Mouse (Mus musculus): ENCODE measurements around the gene Ccdc120.
"Not testable (repeated sequence)": the region's sequence is repeated elsewhere in the genome, so short reads cannot be mapped to it uniquely, and the experiment has no call there.

Gene Ccdc120

DNA sequence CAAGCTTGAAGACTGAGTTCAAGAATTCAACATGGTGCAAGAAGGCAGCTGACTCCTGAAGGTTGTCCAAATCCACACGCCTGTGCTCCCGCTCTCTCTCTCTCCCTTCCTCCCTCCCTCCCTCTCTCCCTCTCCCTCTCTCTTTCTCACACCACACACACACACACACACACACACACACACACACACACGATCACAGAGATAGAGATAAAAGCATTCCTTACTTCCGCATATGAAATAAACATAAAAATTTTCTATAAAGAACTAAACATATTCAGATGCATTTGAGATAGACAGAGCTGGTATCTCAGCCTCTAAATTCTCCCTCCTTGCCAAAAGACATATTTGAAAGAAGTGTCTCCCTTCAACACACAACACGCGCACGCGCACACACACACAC lies 5.3 kb downstream of the Ccdc120 start:
- DNase-seq: no peak

DNA sequence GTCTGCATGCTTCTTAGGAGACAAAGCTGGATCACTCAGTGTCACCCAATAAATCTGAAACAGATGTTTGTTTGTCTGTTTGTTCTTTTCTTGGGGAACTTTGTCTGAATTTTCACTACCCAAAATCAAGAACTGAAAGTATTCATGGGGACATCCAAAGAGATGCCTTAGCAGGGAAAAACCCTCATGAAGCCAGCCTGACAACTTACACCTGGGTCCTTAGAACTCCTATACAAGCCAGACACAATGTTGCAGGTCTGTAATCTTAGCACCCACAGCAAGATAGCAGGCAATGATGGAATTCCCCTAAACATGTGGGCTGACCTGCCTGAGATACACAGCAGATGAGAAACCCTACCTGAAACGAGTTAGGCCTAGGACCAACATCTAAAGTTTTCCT lies 5.8 kb downstream of the Ccdc120 start:
- no peak for DNase-seq

DNA sequence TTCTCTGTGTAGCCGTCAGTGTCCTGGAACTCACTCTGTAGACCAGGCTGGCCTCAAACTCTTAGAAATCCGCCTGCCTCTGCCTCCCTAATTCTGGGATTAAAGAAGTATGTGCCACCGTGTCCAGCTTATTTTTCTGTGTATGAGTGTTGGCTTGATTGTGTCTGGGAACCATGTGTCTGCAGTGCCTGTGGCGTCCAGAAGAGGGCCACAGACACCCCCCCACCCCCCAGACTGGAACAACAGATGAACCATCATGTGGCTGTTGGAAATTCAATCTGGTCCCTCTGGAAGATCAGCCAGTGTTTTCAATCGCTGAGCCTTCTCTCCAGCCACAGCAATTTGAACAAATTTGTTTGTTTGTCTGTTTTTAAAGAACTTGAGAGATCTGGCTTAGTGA lies 7.2 kb downstream of the Ccdc120 start:
- DNase-seq: no peak

DNA sequence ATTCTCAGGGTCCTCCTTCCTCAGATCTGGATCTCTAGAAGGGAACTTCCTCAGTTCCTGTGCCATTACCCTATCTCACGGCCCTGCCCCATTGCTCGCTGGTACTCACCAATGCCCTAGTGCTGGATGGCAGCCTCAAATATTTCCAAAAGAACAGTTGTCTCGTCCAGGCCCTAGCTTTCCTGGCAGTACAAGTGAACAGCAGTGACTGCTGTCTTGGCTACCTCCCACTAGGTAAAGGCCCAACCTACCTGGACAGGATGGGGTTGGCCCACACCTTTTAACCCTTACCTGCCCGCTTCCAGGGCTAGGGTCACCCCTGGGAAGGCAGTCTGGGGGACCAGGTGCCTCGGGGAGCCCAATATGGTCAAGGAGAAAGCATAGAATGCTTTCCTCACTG lies 9.6 kb downstream of the Ccdc120 start:
- no peak for DNase-seq

DNA sequence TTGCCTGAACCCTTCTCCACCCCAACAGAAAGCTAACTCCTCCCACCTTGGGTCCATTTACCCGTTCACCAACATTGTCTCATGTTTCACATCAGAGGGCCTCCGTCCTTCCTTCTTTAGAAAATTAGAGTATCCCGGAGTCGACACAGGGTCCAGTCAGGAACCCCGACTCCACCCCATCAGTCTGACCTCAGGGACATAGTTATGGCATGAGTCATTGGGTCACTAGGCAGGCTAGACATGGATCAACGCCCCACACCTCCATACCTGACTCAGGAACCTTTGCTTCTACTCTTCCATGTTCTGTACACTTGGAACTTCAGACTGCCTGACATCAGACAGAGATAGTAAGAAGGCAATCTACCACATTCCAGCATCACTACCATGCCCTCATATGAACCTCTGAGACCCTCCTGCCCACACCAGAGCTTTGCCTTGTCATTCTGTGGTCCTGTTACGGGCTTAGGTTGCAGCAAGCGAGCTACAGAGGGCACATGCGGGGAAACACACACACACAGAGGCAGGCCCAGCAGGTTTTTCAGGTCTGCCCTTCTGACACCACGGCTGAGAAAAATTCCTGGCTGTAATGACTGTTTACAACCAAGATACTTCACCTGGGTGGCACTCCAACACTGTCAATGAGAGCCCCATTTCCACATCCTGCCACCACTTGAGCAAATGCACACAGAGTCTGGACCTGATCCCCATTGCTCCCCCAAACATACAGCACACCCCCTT lies 10.5 kb downstream of the Ccdc120 start:
- no peak for DNase-seq

DNA sequence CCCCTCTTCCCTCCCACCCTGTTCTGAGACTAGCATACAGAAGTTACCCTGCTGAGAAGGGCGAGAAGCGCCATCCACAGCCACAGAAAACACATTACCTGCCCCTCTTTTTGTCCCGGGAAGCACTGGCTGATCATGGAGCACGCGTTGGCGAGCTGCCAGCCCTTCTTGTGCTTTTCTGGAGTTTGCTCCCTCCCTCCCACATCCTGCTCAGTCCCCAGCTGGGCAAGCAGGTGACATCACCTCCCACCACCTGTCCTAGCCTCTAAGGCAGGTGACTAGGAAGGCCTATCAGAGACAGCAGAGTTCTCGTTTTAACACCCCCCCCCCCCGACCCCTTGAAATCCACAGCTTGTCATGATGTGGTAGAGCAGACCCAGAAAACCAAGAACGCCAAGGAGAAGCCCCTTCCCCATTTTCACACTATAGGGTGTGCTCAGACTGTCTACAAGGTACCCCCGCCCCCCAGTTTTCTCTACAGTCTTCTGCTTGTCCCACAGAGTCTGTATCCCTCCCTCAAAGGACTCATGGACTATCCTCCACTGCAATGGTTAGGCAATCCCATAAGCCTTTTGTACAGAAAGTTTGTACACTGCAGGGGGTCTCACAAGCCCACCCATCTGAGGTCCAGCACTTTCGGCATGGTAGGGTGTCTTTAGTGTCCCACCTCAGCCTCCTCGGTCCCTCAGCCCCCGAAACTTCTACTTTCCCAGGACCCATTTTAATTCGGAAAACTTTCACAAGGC lies 11.2 kb downstream of the Ccdc120 start:
- DNase-seq: no peak

DNA sequence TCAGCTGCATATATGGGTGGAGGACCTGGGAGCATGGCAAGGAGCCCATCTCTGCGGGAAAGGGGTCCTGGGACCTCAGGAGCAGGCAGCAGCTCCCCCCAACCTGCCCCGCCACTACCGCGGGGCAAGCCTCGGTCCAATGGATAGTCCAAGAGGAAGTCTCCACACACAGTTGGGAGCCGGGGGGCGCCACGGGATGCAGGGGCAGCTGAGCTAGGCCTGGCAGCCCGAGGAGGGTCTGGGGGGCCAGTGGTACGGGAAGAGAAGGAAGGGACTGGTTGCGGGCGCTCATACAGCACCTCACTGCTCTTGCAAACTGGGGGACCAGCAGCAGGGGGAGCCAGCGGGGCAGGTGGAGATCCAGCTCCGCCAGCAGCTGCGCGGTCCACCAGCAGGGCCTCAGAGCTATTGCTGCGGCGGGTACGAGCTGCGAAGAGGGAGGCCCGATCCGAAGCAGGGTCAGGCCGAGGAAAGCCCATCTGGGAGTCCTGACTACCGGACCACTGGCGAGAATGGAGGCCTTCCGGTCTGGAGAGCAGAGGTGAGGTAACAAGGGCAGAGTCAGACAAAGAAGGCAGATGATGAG lies 17.0 kb downstream of the Ccdc120 start:
- DNase-seq: peak; percentile 79 to 82

DNA sequence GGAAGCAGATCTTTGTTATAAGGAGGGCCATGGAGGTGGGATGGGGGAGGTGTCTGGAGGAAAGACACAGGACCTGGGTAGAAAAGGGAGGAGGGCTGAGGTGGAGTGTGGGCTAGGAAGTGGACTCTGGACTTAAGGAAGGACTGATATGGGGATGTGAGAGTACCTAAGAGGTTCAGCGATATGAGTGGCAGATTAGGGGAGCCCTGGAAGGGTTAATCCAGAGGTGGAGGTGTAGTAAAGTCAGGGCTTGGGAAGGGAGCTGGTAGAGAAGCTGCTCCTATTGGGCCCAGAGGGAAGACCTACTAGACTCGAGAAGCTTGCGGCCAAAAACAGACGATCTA lies 21.8 kb downstream of the Ccdc120 start:
- DNase-seq: no peak

DNA sequence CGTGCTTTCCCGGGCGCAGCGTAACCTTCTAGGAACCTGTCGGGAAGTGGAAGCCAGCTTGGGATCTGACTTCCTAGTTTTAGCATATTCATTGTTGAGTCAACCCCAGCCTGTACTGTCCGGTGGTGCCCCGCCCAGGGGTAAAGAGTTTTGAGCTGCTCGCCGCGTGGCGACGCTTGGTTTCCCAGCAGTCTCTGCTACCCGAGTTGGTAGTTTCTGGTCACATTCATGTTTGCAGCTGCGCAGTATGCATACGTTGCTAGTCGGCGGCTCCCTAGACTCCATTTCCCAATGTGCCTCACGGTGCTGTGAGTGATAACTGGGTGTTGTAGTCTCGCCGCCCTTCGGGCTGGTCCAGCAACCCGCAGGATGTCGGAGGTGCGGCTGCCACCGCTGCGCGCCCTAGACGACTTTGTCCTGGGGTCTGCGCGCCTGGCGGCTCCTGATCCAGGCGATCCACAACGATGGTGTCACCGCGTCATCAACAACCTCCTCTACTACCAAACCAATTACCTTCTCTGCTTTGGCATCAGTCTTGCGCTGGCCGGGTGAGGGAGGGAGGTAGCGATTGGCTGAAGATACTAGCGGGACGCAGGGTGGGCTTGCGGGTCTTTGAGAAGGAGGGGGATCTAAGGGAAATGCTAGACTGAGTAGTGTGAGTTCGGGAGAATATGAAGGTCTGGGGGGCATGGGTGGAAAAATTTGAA lies 22.3 kb downstream of the Ccdc120 start, which contains the start of gene Praf2:
Praf2 (plus strand) TSS at position 225 of the 707 bp plus-strand sequence.
- peak; percentile 61 to 75 for DNase-seq

DNA sequence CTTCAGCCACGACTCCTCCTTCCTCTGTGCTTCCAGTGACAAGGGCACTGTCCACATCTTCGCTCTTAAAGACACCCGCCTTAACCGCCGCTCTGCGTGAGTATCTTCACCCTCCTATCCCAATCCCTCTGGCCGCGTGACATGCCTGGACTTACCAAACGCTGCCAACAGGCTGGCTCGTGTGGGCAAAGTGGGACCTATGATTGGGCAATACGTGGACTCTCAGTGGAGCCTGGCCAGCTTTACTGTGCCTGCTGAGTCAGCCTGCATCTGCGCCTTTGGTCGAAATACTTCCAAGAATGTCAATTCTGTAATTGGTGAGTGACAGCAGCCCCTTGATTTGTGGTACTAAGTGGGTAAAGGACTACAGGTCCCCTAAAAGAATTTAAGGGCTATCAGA lies 23.5 kb downstream of the Ccdc120 start:
- no peak for DNase-seq

DNA sequence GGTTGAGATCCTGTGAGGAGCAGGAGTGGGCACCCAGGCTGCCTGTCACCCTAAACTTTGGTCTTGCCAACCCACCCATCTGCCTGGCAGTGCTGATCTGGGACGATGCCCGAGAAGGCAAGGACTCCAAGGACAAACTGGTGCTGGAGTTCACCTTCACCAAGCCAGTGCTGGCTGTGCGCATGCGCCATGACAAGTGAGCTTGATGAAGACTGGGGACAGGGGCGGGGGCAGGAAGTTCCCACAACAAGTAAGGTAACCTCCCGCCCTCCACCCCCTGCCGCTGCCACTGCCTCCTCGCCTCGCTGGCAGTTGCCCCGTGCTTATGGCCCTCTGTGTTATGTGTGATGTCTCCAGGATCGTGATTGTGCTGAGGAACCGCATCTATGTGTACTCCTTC lies 24.9 kb downstream of the Ccdc120 start:
- no peak for DNase-seq

DNA sequence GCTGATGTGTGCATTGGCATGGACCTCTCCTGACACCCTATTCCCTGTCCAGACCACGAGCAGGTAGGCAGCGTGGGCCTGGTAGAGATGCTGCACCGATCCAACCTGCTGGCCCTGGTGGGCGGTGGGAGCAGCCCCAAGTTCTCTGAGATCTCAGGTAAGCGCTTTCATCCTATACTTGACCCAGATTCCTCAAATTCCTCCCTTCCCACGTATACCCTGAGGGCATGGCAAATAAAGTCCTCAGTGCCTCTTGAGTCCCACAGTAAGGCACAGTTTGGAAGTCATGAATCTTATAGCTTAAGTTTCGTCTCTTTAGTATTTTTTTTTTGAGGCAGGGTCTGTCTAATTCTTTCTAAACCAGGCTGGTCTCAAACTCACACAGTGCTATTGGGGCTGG lies 26.6 kb downstream of the Ccdc120 start:
- no peak for DNase-seq

DNA sequence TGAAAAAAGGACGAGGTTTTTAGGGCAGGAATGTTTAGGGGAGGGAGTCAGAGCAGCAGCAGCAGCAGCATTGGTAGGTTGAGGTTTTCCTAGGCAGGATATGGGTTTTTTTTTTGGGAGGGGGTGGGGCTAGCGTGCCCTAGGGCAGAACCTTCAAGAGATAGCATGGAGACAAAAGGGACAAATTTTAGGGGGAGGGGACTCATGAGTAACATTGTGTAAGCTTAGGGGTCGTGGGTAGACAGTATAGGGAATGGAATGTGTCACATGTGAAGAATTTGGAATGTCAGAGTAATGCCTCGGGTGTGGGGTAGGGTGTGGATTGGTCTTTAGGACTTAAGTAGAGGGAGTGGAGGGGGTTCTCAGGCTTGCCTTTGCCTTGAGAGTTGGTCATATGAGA lies 28.0 kb downstream of the Ccdc120 start:
- DNase-seq: no peak

DNA sequence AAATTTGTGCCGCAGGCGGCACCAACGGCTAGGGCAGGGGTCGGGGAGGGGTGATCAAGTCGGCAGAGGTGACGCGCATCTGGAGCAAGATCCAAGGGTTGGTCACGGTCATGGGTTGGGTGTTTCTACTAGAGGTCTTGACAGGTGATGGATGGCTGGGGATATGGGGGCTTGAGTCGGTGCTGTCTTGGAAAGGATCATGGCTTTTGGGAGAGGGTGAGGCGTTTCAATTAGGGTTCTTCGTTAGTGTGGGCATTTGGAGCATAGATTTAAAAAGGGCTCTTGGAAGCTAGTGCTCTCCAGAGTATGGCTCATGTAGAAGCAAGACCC lies 28.5 kb downstream of the Ccdc120 start:
- DNase-seq: no peak

DNA sequence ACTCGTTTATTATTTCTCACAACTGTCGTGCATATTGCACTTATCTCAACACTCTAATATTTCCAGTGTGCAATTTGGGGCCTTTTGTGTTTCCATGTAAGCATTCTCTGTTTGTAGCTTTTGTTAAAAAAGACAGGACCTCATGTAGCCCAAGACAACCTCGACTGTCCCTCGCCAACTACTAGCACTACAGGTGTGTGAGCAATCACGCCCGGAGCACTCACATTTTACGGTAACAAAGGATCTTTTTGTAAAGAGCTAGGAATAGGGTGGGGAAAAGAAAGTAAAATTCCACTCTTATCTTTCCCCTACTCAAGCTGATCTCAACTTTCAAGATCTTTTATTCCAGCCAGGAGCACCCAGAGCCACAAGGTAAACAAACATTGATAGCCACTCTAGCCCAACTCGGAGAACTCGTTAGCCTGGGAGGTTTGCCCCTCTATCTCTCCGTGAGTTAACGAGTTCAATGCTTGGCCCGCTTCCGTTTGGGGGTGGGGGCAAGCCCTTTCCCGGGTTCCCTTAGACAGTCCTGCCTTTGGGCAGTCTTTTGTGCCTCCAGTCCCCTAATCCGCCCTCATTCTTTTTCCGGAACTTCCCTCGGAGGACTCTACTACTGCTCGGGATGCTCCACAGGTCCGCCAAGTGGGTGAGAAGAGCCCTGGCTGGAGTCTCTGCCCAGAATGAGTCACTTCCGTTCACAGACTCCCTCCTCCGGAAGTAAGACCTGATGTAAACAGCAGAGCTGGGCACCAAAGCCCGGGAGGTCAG lies 29.0 kb downstream of the Ccdc120 start, which contains the start of gene Gm45208:
Gm45208 (plus strand) TSS at position 732 of the 768 bp plus-strand sequence.
- peak; percentile 59 to 70 for DNase-seq

DNA sequence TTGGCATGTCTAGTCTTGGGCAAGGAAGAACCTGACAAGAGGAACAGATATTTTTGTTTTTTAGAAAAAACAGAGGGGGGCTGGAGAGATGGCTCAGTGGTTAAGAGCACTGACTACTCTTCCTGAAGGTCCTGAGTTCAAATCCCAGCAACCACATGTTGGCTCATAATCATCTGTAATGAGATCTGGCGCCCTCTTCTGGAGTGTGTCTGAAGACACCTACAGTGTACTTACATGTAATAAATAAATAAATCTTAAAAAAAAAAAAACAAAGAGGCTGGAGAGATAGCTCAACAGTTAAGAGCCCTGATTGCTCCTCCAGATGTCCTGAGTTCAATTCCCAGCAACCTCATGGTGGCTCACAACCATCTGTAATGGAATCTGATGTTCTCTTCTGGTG lies 34.6 kb downstream of the Ccdc120 start:
- not testable (repeated sequence) for DNase-seq

DNA sequence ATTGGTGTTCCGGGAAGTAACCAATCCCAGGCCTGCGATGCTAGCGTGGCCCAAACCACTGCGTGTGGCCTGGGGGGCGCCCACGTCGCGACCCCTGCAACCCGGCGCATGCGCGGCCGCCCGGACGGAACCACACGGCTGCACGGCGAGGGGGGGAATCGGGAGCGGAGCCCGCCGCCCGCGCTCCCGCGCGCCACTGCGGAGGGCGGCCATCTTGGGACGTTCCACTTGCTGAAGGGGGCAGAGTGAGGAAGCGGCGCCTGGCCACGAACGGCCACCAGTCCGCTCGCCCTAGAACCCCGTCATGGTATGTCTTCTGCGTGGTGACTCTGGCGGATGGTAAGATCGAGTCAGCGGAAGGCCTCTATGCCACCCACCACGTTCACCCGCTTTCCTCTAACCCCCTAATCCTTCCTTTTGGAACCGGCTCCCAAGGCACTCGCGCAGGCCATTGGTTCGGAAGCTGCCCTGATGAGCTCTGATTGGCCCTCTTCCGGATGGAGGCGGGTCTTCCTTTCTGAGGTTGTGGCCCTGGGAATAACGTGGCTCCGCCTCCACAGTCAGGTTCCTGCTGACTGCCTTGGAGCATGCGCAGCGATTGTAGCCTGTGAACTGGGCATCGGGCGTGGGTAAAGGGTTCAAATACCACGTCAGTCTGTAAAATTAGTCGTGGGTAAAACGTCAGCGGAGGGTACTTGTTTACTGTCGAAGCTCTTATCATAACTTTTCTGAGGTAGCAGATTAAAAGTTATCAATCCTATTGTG lies 36.4 kb downstream of the Ccdc120 start, which contains the start of gene Wdr45:
Wdr45 (plus strand) TSS at position 199 of the 765 bp plus-strand sequence.
- DNase-seq: peak; percentile 87 to 93

DNA sequence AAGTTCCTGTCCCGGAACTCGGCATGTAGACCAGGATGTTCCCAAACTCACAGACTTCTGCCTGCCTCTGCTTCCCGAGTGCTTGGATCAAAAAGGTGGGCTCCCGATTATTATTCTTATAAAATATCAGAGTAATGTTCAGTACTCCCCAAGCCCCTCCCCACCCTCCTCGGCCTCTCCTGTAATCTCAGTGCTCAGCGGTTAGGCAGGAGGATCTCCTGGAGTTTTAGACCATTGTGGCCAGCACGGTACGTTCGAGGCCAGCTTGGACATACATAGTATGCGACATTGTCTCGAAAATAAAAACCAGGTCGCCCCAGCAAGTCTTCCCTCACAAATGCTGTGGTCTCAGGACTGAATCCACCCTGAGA lies 37.0 kb downstream of the Ccdc120 start:
- not testable (repeated sequence) for DNase-seq

DNA sequence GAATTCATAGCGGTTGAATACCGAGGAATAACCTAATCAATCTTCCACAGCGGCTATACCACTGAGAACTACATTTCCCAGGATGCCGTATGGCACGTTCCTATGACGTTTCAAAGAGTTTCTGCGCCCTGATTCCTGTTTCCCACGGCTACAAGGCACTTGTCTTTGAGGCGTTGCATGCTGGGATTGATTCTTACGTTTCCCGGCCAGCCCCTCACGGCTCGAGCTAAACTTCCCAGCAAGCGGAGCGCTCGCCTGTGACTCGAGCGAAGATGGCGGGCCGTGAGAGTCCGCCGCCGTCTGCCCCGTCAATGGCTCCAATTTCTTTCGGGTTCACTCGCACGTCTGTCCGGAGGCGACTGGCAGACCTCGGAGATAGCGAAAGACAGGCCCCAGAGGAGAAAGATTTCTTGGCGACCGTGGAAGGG lies 53.7 kb downstream of the Ccdc120 start, which contains the start of gene Gpkow:
Gpkow (plus strand) TSS at position 178 of the 428 bp plus-strand sequence.
- DNase-seq: peak; percentile 68 to 85

DNA sequence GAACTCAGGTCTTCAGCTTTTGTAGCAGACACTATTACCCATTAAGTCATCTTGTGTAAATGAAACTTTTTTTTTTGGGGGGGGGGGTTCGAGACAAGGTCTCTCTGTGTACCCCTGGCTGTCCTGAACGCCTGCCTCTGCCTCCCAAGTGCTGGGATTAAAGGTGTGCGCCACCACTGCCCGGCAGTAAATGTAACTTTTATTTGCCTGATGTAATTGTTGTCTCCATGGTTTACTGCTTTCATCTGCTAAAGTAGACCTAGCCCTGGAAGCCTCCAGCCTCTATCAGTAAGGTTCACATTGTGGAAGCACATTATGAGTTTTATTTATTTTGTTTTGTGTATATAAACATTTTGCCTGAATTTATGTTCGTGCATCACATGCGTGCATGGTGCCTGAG lies 54.2 kb downstream of the Ccdc120 start:
- no peak for DNase-seq

DNA sequence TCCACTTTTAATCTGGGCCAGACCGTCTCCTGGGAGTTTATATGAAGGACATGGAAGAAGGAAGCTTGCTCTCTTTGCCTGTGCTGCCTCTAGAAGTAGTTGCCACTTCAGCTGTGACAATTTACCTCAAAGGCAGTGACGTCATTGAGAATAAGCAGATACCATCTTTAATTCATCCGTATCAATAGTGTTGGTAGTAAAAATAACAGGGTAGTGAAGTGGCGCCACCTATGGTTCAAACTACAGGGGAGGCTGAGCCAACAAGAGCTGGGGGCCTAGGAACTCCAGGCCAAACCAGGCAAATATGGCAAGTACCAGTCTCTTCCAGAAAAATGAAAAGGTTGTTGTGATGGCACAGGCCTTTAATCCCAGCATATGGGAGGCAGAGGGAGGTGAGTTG lies 57.8 kb downstream of the Ccdc120 start:
- DNase-seq: peak; percentile 22 to 29

DNA sequence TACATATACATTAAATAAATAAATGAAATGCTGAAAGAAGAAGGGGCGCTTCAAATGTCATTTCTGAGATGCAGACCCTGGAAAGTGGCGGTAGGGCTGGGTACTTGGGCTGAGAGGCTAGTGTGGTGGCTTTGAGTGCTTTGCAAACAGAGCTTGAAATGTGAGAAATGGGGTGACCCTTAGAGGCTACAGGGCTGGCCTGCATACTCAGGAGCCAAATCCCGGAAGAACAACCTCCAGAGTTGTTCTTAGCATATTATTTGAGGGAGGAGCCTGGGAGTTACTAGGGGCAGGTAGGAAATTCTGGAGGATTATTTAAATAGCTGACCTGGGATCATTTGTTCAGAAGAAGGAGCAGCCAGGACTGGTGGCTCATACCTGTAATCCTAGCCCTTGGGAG lies 60.2 kb downstream of the Ccdc120 start:
- no peak for DNase-seq
